Mouse (Mus musculus) small intestine, adult 2 months (tissue): ENCODE data around the gene Ddr1.

Experiments
- CTCF ChIP-seq: fragments of 200-500 bp; IDR thresholded peaks from 2 replicates; pipeline ENCODE4 v1.5.1; 2012; ENCODE audit warnings: low read depth, mild to moderate bottlenecking, control low read depth, inconsistent platforms, low read length, moderate library complexity, mixed read lengths; ENCODE audit not compliant: insufficient replicate concordance, insufficient read length; ENCODE audit errors: extremely low read depth
- POLR2A ChIP-seq: fragments of 200-500 bp; IDR thresholded peaks from 2 replicates; pipeline ENCODE4 v1.6.1; 2012; ENCODE audit warnings: low read depth, mild to moderate bottlenecking, control low read depth, inconsistent platforms, low read length, moderate library complexity

GRCm38 (mm10) chr17:35697759-35698500, 6.5 kb downstream of the Ddr1 start:
- TF ChIP-seq CTCF (no peak), POLR2A (no peak)
